Mouse (Mus musculus) megakaryocyte, embryonic 14.5 days (primary cell): ENCODE measurements around the gene Lypd3.

Source experiments
- FLI1 ChIP-seq: IDR thresholded peaks from 2 replicates; pipeline ENCODE4 v1.6.1; 2012; ENCODE audit warnings: low read length, inconsistent platforms, mixed read lengths
- GATA1 ChIP-seq: IDR thresholded peaks from 3 replicates; pipeline ENCODE4 v1.6.1; 2012; ENCODE audit warnings: mixed read lengths, low read length, inconsistent platforms, borderline replicate concordance

- TF ChIP-seq GATA1, result no peak
- TF ChIP-seq FLI1, result no peak
These were observed 28.0 kb downstream of the Lypd3 start for GRCm38 (mm10) chr7:24664301-24664700.
